Mouse (Mus musculus) kidney, embryonic 14.5 days (tissue): ENCODE measurements around the gene Aldh3b2. TPM values are rescaled to one million over a fixed set of nuclear protein-coding genes. Genes with fewer than 3 reads are reported as not detected.
A peak's percentile ranks its signal among the peaks of the same experiment; 100 is the strongest.
"Not testable (repeated sequence)": the region's sequence is repeated elsewhere in the genome, so short reads cannot be mapped to it uniquely, and the experiment has no call there.

Experiments used
- ATAC-seq: fragments of 200-750 bp; cut with Nextera tagmentation; 2 replicates; pipeline ENCODE4 v1.8.0; 2017; ENCODE audit warnings: moderate number of reproducible peaks, mild to moderate bottlenecking, moderate TSS enrichment, moderate library complexity; ENCODE audit not compliant: low FRiP score, low TSS enrichment
- H3K27ac ChIP-seq: fragments of 300-500 bp; sonication (generic); 2 replicates; pipeline ENCODE4 v1.5.1; 2014; ENCODE audit warnings: low read depth, mild to moderate bottlenecking, low read length, moderate library complexity, mixed read lengths
- H3K27me3 ChIP-seq: fragments of 300-500 bp; sonication (generic); 2 replicates; pipeline ENCODE4 v1.6.1; 2014; ENCODE audit warnings: mild to moderate bottlenecking, low read length; ENCODE audit not compliant: control insufficient read depth, insufficient read depth
- H3K36me3 ChIP-seq: fragments of 300-500 bp; sonication (generic); 2 replicates; pipeline ENCODE4 v1.6.1; 2014; ENCODE audit warnings: low read length, mixed read lengths; ENCODE audit not compliant: control insufficient read depth, insufficient read depth
- H3K4me1 ChIP-seq: fragments of 300-500 bp; sonication (generic); 2 replicates; pipeline ENCODE4 v1.6.1; 2014; ENCODE audit warnings: low read length, mixed read lengths; ENCODE audit not compliant: control insufficient read depth, insufficient read depth
- H3K4me2 ChIP-seq: fragments of 300-500 bp; sonication (generic); replicated peaks from 2 replicates; pipeline ENCODE4 v1.6.1; 2014; ENCODE audit warnings: low read depth, mild to moderate bottlenecking, low read length
- H3K4me3 ChIP-seq: fragments of 300-500 bp; sonication (generic); 2 replicates; pipeline ENCODE4 v1.5.1; 2014; ENCODE audit warnings: mild to moderate bottlenecking, low read length
- H3K9ac ChIP-seq: fragments of 300-500 bp; sonication (generic); 2 replicates; pipeline ENCODE4 v1.6.1; 2014; ENCODE audit warnings: low read depth, mild to moderate bottlenecking, low read length, moderate library complexity
- H3K9me3 ChIP-seq: fragments of 300-500 bp; sonication (generic); 2 replicates; pipeline ENCODE4 v1.6.1; 2016; ENCODE audit warnings: low read length; ENCODE audit not compliant: control insufficient read depth
- WGBS: fragments of 180-500 bp; shearing (Covaris S2); extraction: QIAGEN DNeasy Blood & Tissue Kit; methylation state at CpG from one replicate; pipeline ENCODE4 v1.1.7; 2014; 5-methylcytosine and 5-hydroxymethylcytosine counted together
- polyA plus RNA-seq: library from polyadenylated mRNA; unstranded; fragments of >200 nt; fragmentation: Nextera tagmentation; extraction: Ambion mirVana; gene quantifications from 2 replicates; pipeline ENCODE4 v1.2.1, GENCODE M21; 2014

The Aldh3b2 gene
- polyA plus RNA-seq, 1 experiment from 2014 or later: 1.3 TPM

DNA sequence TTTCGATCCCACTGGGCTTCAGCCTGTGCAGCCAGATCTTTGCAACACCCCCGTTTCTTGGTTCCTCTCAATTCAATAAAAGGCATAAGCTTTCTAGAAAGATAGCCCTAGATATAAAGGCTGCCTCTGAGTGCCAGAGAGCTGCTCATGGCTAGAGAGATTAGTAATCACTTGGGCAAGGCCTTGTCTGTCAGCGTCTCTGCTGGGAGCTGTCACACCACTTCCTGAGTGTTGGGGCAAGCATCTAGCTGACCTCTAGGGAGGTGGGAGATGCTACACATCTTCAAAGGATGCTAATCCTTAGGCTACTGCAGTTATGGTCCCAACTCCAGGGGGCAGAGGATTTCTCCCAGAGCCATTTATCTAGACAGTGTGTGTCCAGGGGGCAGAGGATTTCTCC, 4.9 kb upstream of the Aldh3b2 start:
- Histone ChIP-seq H3K4me1 (peaks cover 5% of the 10 kb centered on the region; the same call in 1 of the 2 replicates), H3K36me3 (no peaks in the 10 kb centered on the region), H3K9ac (no peak overlapping the region), H3K27ac (no peak overlapping the region), H3K27me3 (no peaks in the 10 kb centered on the region), H3K9me3 (no peaks in the 10 kb centered on the region), H3K4me2 (no peak overlapping the region), H3K4me3 (no peak overlapping the region)
- 59% methylated on average over 3 of the region's 3 CpGs for WGBS
- ATAC-seq: no peak

DNA sequence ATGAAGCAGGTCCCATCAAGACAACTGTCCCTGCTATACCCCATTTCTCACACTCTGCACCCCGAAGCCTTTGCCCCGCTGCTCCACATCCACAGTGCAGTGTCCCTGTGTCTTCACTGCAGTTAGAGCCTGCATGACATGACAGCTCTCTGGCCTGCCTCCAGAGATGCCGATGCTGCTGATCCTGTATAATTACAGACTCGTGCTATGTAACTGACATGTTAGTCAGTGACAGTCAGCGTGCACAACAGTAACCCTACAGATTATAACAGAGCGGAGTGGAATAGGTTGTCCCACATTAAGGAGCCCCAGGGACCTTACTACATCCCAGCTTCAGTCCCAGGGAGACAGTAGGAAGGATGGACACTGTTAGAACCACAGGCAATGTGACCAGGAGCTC, 2.5 kb downstream of the Aldh3b2 start:
- not testable (repeated sequence) for ATAC-seq, H3K9me3 ChIP-seq, H3K4me2 ChIP-seq, H3K4me3 ChIP-seq, H3K4me1 ChIP-seq, H3K27me3 ChIP-seq, H3K27ac ChIP-seq, H3K36me3 ChIP-seq, H3K9ac ChIP-seq
- 90% methylated on average over 6 of the region's 6 CpGs for WGBS

DNA sequence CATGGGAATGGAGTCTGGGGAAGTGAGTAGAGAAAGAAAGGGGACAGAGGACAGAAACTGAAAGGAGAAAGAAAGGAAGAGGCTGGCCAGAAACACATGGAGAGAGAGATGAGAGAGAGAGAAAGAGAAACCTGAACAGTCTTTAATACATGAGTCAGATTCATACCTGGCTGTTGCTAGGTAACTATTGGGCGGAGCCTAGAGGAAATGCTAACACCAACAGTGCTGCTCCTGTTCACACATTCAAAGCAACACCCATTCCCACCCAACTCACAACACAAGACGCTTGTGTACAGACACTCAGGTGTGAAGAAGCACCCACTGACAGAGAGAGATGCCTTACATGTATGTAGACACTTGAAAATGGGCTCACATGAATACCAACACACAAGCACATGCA, 3.7 kb downstream of the Aldh3b2 start:
- Histone ChIP-seq H3K27ac (no peak overlapping the region), H3K9me3 (no peaks in the 10 kb centered on the region), H3K4me3 (no peak overlapping the region), H3K4me2 (no peak overlapping the region), H3K27me3 (no peaks in the 10 kb centered on the region), H3K9ac (no peak overlapping the region), H3K4me1 (peaks cover 4% of the 10 kb centered on the region; the same call in 1 of the 2 replicates), H3K36me3 (no peaks in the 10 kb centered on the region)
- ATAC-seq: no peak
- 72% methylated on average over 2 of the region's 2 CpGs for WGBS

DNA sequence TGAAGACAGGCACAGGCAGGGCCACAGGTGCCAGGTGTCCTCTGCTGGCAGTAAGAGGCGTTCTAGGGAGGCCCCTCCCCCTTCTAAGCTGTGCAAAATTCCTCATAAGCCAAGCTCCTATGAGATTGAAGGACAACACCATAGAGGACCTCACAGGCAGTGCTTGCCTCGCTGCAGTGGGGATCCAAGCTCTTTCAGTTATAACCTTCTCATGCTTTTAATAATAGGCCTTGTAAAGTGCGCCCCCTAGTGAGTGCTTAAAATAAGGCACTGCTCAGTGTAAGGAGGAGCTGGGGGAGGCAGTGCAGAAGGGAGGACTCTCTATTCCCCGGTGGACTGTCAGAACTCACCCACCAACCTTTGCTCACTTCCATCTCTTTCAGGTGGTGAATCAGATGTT, 8.2 kb downstream of the Aldh3b2 start:
- H3K4me3 ChIP-seq: no peak overlapping the region
- 14% methylated on average over 4 of the region's 4 CpGs for WGBS
- no peak overlapping the region for H3K27ac ChIP-seq
- H3K27me3 ChIP-seq: no peaks in the 10 kb centered on the region
- no peak overlapping the region for H3K4me2 ChIP-seq
- no peaks in the 10 kb centered on the region for H3K36me3 ChIP-seq
- no peak overlapping the region for H3K9ac ChIP-seq
- ATAC-seq: peak; percentile 29; the same call in 1 of the 2 replicates
- H3K9me3 ChIP-seq: no peaks in the 10 kb centered on the region
- peaks cover 14% of the 10 kb centered on the region for H3K4me1 ChIP-seq

DNA sequence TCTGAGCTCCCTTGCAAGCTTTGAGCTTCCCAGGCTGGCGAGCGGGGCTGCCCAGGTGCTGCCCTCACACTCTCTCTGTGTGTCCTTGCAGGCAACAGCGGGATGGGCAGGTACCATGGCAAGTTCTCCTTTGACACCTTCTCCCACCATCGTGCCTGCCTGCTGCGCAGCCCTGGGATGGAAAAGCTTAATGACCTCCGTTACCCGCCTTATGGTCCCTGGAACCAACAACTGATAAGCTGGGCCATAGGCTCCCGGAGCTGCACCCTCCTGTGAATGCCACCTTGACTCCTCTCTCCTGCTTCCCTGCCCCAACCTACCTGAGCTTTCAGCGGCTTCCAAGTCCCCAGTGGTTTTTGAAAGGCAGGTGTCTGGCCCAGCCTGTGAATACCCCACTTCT, 8.8 kb downstream of the Aldh3b2 start:
- Histone ChIP-seq H3K4me1 (peaks cover 20% of the 10 kb centered on the region), H3K4me3 (no peak overlapping the region), H3K9ac (no peak overlapping the region), H3K27ac (no peak overlapping the region), H3K9me3 (no peaks in the 10 kb centered on the region), H3K4me2 (no peak overlapping the region), H3K27me3 (no peaks in the 10 kb centered on the region), H3K36me3 (no peaks in the 10 kb centered on the region)
- ATAC-seq: no peak
- 72% methylated on average over 9 of the region's 9 CpGs for WGBS

DNA sequence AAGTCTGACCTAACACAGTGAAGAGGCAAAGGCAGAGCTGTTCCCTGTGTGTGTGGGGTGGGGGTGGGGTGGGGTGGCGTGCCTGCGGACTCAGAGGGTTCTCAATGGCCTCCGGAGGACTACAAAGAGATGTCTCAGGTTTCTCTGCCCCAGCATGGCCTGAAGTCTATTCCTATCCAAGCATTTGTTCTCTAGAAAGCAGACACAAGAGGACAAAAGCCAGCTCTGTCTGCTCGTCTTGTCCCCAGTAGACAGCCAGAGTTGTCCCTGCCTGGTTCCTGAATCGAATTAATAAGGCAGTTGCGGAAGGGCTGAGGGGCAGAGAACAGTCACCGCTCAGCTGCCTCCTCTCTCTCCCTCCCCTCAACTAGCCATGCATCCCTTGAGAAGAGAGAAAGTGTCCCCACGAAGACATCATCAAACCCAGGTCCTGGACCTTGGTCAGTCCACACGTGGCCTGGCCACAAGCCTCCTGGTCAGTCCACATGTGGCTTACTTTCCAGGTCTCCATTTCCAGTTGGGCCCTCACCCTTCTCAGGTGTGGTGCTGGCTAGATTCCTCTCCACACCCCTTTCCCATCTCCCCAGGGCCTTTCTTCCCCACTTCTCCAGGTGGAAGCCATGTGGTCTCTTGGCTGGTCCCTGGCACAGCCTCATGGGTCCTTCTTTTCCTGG, 11.5 kb downstream of the Aldh3b2 start:
- ATAC-seq: no peak
- WGBS: 33% methylated on average over 9 of the region's 9 CpGs
- no peak overlapping the region for H3K4me2 ChIP-seq
- H3K27ac ChIP-seq: peak overlapping the region; percentile 85; the same call in 1 of the 2 replicates
- peaks cover 34% of the 10 kb centered on the region for H3K4me1 ChIP-seq
- no peaks in the 10 kb centered on the region for H3K27me3 ChIP-seq
- H3K9ac ChIP-seq: no peak overlapping the region
- no peaks in the 10 kb centered on the region for H3K9me3 ChIP-seq
- H3K36me3 ChIP-seq: no peaks in the 10 kb centered on the region
- H3K4me3 ChIP-seq: no peak overlapping the region

DNA sequence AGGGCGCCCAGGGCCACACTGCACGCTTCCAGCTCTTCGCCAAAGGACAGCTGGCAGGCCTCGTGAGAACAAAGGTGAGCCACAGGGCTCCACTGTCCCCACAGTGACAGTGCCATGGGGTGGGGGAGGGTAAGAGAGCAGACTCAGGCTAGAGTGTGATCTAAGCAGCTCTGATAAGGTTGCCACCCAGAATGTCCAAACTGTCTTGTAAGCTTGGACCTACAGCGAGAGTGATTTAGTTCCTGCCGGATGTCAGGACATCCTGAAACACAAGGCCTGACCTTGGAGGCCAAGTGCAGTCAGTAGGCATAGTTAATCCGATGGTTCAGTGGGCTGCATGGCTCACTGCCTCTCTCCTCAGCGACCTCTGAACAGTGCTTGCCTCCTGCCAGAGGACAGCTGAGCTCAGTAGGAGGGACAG, 13.1 kb downstream of the Aldh3b2 start:
- Histone ChIP-seq H3K36me3 (no peaks in the 10 kb centered on the region), H3K9ac (0 out of 2 replicates have a peak overlapping the region, but pooled peaks have one; percentile 12), H3K9me3 (0 out of 2 replicates have a peak, but pooled peaks cover 3% of the 10 kb centered on the region), H3K27ac (peak overlapping the region; percentile 85), H3K4me3 (no peak overlapping the region), H3K4me2 (no peak overlapping the region), H3K4me1 (peaks cover 34% of the 10 kb centered on the region), H3K27me3 (no peaks in the 10 kb centered on the region)
- peak; percentile 80 for ATAC-seq
- WGBS: 6% methylated on average over 8 of the region's 8 CpGs

DNA sequence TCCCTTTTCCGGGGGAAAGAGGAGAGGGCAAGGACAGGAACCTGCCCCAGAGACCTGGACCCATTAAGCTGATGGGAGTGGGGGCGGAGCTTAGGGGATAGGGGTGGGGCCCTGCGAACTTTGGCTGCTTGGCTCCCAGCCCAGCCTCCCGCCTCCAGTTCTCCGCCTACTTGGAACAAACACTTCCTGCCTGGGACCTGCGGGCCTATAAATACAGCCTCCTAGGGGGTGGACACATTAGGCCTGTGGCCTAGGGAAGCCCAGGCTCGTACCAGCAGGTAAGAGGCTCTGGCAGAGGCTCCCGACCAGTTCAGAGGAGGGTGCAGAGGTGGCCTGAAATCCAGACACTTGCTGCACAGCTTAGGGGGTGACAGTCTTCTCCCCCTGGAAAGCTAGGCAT, 14.2 kb downstream of the Aldh3b2 start, which contains the start of gene Acy3:
Gene Acy3 (plus strand): TSS at position 237 of the 400 bp plus-strand sequence.
- H3K27ac ChIP-seq: peak within 1 kb of the TSS; percentile 85
- no peaks in the 10 kb centered on the region for H3K36me3 ChIP-seq
- peak within 1 kb of the TSS; percentile 12; the same call in 1 of the 2 replicates for H3K4me2 ChIP-seq
- 6% methylated on average over 8 of the region's 8 CpGs for WGBS
- no peak within 1 kb of the TSS for H3K4me3 ChIP-seq
- peak within 1 kb of the TSS; percentile 45 for H3K9ac ChIP-seq
- H3K9me3 ChIP-seq: 0 out of 2 replicates have a peak, but pooled peaks cover 3% of the 10 kb centered on the region
- H3K27me3 ChIP-seq: no peaks in the 10 kb centered on the region
- peak; percentile 66 for ATAC-seq
- peaks cover 34% of the 10 kb centered on the region for H3K4me1 ChIP-seq

DNA sequence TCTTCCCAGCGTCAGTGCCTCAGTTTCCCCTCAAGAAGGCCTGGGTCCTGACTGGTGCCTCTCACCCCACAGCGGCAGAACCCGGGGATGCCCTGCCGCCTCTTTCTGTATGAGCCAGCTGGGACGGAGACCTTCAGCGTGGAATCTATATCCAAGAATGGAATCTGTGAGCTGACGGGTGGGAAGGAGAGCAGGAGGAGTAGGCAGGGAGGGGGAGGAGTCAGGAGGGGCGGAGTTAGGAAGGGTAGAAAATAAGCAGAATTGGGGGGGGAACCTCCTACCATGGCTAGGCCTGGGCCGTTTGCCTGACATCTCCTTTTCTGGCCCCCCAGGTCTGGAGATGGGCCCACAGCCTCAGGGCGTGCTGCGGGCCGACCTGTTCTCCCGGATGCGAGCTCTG, 15.9 kb downstream of the Aldh3b2 start:
- Histone ChIP-seq H3K4me2 (no peak overlapping the region), H3K4me1 (peaks cover 34% of the 10 kb centered on the region), H3K9me3 (0 out of 2 replicates have a peak, but pooled peaks cover 3% of the 10 kb centered on the region), H3K27me3 (no peaks in the 10 kb centered on the region), H3K36me3 (no peaks in the 10 kb centered on the region), H3K4me3 (no peak overlapping the region), H3K9ac (no peak overlapping the region), H3K27ac (no peak overlapping the region)
- no peak for ATAC-seq
- WGBS: 92% methylated on average over 14 of the region's 14 CpGs
